Mouse (Mus musculus): ENCODE data around the gene Mrps18b. TPM values are rescaled to one million over a fixed set of nuclear protein-coding genes. Genes with fewer than 3 reads are reported as not detected.

Mrps18b gene
- polyA plus RNA-seq, 2 experiments from 2014 or later = 42.2 to 50.9 TPM

DNA sequence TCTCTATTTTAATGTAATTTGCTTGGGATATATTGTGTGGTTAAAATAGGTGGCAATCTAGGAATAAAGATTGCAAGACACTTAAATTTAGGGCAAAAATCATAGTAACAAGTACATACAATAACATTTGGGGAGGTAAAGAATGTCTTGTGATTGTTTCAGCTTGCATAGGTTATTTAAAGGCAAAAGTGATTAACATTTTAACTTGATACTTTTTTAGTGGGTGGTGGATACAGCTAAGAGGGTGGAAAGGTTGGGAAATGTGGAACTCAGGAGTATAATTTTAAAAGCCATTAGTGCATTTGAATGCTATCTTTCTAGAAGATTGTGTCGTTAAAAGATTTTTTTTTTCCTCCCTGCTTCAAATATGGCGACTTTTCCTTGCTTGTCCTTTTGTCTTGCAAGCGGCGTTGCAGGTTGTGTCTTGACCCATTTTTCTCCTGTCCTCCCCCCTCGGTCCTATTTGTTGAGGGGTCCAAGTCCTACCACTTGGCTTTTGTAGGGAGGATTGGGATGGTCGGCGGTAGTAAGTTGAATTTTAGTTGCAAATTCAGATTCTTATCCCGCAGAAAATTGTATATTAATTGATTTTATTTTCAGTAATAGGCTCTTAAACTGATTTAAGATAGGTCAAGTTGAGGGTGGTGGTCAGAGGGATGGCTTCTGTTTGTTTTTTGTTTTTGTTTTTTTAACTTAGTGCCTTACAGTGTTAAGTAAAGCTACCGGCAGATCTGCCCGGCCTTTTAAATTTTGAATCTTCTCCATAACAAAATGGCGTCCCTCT, 2.3 kb upstream of the Mrps18b start:
- no peak for ATAC-seq

DNA sequence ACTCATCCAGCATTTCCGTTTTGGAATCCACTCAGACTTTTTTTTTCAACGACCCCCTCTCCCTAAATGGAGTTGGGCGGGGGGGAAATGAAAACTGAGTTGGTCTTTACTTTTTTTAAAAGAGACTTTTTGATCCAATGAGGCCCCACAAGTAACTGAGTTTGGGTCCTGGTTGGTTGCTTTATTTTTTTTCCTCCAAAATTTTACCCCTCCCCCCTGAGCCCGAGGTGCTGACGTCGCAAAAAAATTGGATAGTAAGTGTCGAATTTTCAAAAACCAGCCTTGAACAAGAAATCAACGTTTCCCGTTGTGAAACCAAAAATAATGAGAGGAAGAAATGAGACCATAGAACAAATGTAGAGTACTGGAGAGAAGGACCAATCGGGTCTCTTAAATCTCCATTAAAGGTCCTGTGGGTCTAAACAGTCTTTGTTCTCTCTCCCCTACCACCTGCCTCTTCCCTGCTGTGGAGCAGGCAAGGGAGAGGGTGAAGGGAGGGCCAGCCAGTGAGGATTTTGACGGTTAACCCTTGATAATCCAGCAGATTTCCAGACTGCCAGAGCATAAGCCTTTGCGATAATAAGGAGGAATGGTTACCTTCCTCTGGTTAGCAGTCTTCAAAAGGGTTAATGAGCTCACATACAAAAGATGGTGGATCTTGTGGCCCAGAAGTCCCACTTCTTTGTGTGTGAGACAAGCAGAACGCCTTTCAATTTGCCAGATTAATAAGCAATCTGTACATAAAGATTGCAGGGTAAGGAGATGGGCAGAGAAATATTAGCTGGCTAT, 1.5 kb upstream of the Mrps18b start:
- ATAC-seq = no peak

- no peak for ATAC-seq
Observed at GRCm38 (mm10) chr17:35917143-35917462, 914 bp upstream of the Mrps18b start.

GRCm38 (mm10) chr17:35915538-35916296, 472 bp downstream of the Mrps18b start:
- ATAC-seq = no peak

GRCm38 (mm10) chr17:35914975-35915374, 1.2 kb downstream of the Mrps18b start:
- no peak for ATAC-seq

DNA sequence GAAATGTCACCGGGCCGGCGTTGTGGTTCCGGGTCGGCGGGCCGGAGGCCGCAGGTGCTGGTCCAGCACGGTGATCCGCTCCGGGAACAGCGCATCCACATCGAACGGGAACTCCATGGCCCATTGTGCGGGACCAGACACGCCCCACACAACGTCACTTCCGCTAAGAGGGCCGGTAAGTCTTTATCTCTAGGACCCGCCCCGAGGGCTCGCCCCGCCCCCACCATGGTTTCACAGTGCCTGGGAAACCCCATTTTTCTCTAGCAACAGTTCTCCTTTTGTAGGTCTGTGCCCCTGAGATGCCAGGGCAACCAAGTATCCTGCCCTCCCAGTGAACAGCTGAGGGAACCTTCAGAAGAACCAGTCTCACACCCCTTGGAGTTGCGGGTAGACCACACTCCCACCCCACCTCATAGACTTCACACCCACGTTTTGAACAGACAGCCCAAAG, 6.2 kb downstream of the Mrps18b start, which contains the start of gene Atat1:
Atat1 (minus strand) TSS at position 157 of the 451 bp plus-strand sequence.
- ATAC-seq = peak; percentile 91

- peak; percentile 16 for ATAC-seq
Observed at GRCm38 (mm10) chr17:35909186-35909918, 6.8 kb downstream of the Mrps18b start.

DNA sequence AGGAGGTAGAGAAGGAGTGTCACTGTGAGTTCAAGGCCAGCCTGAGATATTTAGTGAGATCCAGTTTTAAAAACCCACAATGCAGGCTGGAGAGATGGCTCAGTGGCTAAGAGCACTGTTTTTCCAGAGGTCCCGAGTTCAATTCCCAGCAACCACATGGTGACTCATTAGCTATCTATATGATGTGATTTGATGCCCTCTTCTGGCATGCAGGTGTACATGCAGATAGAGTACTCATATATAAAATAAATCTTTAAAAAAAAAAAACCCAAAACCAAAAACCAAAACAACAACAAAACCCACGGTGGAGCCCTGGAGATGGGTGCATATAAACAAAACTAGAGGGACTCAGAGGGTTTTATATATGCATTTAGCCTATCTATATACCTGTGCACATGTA, 8.6 kb downstream of the Mrps18b start:
- ATAC-seq = no peak

DNA sequence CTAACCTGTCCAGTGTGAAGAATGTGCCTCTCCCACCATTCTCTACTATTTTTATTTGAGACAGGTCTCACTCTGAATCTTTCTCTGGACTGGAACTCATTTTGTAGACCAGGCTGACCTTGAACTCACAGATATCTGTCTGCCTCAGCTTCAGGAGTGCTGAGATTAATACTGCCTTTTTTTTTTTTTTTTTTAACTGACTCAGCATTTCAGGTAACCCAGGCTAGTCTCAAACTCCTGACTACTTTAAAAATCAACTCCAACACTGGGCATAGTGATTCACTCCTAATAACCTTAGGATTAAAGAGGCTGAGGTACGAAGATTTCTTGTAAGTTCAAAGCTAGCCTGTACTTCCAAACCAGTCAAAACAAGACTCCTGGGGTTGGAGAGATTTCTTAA, 10.6 kb downstream of the Mrps18b start:
- no peak for ATAC-seq

DNA sequence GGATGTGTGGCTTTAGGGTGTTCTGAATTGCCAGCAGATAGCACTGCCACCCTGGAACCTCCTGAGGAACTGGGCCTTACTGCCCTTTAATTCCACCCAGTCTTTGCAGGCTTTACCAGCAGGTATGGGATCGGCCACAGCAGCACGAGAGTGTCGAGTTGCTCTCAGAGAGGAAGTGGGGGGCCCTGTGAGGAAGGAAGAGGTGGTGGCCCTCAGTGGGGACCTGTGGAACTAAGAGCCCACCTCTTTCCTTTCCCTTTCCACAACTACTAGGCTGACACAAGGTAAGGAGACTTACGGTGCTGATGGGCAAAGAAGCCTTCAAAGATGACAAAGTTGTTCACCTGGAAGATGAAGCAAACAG, 12.2 kb downstream of the Mrps18b start:
- no peak for ATAC-seq

DNA sequence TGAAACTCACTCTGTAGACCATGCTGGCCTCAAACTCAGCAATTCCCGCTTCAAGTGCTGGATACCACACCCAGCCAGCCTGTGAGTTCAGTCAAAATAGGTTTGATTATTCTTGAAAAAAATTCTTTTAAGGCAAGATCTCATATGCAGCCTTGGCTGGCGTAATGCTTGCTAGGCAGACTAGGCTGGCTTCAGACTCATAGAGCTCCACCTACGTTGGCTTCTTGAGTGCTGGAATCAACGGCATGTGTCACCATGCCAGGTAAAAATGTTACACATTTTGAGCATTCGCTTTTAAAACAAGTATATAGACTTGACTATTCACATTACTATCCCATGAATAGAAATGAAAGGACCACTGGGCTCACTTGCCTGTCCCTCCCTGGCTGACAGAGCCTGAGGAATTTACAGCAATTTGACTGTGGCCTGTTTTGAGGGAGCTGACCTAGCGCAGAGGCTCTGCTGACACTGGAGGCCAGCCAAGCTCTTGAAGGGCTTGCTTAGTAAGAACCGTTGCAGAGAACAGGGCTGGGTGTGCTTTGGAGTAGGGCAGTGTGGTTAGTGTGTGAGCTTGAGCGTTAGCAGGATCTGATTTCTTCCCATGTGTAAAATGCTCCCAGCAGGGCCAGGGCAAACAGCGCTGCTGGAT, 12.7 kb downstream of the Mrps18b start:
- no peak for ATAC-seq

- ATAC-seq = no peak
Observed at GRCm38 (mm10) chr17:35900636-35901035, 15.6 kb downstream of the Mrps18b start.

GRCm38 (mm10) chr17:35897644-35898573, 18.3 kb downstream of the Mrps18b start:
- no peak for ATAC-seq

DNA sequence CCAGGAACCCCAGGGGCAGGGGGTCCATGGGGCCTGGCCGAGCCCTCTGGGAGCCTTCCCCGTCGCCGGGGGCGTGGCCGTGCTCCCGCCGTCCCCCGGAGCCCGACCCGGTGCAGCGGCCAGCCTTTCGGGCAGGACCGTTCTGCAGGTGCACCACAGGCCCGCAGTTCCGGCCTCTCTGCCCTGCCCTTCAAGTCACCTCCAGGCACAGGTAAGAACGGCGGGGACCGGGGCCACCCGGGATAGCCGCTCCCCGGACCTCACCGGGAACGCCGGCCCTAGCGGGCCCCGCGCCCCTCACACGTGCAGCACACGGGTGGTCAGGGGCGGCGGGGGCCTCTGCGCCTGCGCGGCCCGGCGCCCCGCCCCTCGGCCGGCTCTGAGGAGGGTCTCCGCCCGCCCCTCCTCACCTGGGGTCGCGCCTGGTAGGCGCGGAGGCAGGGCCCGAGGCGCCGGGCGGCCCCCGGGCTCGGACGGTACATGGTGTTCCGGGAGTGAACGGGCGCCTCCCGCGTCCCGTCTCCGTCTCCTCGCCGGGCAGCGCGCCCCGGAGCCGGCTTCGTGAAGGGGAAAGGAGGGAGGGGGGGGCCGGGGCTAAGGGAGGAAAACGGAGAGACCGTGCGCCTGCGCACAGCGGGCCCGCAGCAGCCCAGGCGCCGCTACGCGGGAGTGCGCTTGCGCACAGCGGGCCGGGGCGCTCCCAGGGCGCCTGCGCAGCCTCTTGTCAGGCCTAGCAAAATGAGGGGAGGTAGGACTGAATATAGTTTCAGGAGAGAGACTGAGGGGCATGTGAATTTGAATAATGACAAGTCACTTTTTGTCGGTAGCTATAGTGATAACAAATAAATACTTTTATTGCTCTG, 19.2 kb downstream of the Mrps18b start, which contains the start of gene 2310061I04Rik:
2310061I04Rik (minus strand) TSS at position 651 of the 863 bp plus-strand sequence.
- ATAC-seq = peak; percentile 55

DNA sequence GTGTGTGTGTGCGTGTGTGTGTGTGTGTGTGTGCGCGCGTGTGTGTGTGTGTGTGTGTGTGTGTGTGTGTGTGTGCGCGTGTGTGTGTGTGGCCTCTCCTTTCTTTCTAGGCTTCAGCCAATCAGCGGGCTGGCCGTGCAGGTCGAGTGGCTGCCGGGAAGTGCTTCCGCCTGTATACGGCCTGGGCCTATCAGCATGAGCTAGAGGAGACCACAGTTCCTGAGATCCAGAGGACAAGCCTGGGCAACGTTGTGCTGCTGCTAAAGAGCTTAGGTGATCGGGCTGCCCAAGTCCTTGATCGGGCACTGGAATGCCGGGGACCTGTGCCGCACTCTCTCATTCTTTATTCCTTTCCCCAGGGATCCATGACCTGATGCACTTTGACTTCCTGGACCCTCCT, 28.5 kb downstream of the Mrps18b start:
- ATAC-seq = no peak

DNA sequence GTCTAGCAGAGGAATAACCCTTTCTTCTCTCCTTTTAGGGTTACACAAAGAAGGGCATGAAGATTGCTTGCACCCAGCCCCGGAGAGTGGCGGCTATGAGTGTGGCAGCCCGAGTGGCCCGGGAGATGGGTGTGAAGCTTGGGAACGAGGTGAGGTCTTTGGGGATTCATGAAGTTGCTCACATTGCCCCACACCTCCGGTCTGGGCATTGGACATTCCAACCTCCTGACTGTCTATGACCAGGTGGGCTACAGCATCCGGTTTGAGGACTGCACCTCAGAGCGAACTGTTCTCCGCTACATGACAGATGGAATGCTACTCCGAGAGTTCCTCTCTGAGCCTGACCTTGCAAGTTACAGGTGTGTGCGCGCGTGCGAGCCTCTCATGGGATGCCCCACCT, 32.4 kb downstream of the Mrps18b start:
- ATAC-seq = no peak

GRCm38 (mm10) chr17:35882924-35883323, 33.3 kb downstream of the Mrps18b start:
- no peak for ATAC-seq

- ATAC-seq = peak; percentile 88
Observed at GRCm38 (mm10) chr17:35879245-35880057, 36.7 kb downstream of the Mrps18b start, which contains the start of gene Dhx16. TSS of gene Dhx16 (plus strand) at chr17:35879819.

GRCm38 (mm10) chr17:35874721-35875120, 41.5 kb downstream of the Mrps18b start:
- no peak for ATAC-seq
